Mouse (Mus musculus) hematopoietic multipotent progenitor cell, adult 10-12 weeks (in vitro differentiated cells): ENCODE measurements around the gene Rarres2. TPM values are rescaled to one million over a fixed set of nuclear protein-coding genes. Genes with fewer than 3 reads are reported as not detected.

ENCODE experiments used
- polyA plus RNA-seq: library from polyadenylated mRNA; stranded (reverse); fragments of >175 nt; gene quantifications from 2 replicates; pipeline ENCODE4 v1.2.3, GENCODE M21; 2012; ENCODE audit warnings: low replicate concordance

Gene Rarres2
- 0.35 TPM in 1 of 2 replicates, not detected in the other for polyA plus RNA-seq

DNA sequence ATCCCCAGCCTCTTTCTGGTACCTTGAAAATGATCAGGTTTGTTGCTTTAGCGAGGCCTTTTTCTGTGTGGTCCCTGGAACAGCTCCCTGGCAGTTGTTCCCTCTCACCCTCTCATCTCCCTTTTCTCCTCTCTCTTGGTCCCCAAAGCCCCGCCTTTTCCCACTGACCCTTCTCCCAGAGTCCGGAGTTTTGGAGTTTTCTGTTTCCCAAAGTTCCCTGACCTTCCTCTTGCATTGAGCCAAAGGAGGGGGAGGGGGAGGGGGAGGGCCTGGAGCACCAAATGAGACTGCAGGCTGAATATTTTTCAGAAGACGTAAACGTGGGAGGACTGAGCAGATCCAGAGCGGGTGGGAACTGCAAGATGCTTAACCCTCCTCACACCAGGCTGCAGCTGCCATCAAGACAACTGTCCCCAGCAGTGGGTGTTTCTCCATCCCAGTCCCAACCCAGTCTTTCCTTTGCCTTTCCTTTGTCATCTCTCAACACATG is at the start of gene Rarres2:
Gene Rarres2, minus strand, starts transcription at position 218 of the 490 bp plus-strand sequence.

DNA sequence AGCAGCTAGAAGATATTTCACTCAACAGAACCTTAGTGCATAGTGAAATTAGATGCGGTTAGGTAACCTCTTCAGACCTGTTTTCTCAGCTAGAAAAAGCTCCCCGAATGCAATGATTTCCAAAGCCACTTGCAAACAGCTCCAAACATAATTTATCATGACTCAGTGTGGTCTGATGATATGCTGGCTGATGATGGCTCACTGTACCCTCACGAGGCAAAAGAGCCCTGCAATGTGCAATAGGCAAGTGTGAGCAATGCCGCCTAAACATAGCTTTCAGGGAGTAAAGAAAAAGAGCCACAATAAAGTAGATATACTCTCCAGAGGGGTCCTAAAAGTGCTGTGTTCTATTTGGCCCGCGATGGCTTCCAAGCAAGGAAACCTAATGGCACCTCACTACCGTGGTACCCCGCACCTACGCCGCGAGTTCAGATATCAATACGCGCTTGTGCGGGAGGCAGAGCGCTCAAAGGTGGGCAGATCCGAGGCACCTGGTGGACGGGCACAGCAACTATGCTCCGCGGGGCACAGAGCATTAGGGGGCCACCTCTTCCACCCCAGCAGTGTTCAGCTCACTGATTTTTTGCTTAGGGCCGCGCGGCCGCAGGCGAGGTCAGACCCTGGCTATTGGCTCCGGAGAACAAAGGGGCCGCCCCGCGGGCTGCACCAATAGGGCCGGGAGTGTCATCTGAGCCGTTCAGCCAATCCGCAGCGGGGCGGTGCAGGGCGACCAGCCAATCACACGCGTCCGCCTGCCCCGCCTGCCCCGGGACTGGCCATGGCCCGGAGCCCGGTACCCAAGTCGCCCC is 28.9 kb upstream of the Rarres2 start, which contains the start of gene Zfp775:
Gene Zfp775, plus strand, starts transcription at position 793 of the 809 bp plus-strand sequence.

DNA sequence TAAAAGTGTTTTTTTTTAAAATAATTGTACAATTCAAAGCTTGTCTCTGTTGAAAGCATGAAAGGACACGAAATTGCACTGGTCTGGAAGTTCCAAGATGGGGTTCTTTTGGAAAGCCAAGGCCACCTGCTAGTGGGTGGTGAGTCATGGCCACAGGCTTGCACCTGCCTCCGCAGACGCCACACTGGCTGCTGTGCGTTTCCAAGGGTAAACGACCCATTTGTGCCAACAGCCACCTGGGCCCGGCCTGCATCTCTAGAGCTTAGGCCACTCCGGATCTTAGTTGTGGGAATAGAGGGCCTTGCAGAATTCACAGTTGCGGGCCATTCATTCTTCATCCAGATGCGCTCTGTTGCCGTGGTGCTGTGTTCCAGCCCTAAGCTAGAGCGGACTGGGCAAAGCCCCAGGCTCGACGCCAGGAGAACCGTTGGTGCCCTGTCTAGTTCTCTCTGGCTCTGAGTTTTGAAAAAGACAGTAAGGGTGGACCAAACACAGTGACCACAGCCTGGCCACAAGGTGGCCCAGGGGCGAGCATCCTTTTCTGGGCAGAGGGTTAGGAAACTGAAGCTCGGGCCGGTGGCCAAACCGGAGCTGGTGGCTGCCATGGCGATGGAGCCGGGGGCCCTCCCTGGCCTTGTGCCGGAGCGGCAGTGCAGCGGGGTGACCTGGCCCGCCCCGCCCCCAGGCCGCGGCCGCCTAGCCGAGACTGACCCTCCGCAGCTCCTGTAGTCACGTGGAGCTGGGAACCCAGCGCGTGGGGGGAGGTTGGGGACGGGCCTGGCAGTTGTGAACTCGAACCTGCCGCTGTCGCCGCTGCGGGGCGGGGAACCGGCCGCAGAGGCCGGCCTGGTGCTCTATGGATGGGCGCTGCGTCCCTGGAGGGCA is 20.8 kb upstream of the Rarres2 start, which contains the start of the genes Repin1 and Gm44965:
Gene Repin1, plus strand, starts transcription at position 726 of the 885 bp plus-strand sequence.
Gene Gm44965, plus strand, starts transcription at position 784 of the 885 bp plus-strand sequence.

DNA sequence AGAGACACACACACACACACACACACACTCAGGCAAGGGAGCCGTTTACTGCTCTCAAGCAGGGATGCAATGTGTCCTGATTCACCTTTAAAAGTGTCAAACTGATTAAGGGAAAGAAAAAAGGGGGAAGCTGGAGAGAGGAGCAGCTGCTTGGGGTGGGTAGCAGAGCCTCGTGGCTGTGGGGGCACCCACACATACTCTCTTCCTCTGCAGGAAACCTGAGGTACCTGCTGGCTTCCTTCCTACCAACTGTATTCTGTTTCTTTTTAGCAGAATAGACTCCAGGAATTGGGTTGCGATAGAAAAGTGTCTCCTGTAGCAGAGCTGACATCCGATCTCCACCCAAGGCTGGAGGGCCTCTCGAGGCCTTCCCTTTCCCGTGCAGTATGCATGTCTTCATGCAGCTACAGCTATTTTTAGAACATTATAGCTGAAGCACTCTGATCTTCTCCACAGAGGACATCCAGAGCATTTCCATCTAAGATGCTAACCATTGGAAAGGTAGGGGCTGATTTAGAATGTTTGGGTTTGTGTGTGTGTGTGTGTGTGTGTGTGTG is 16.7 kb upstream of the Rarres2 start, which contains the start of gene Gm45021:
Gene Gm45021, plus strand, starts transcription at position 417 of the 557 bp plus-strand sequence.

DNA sequence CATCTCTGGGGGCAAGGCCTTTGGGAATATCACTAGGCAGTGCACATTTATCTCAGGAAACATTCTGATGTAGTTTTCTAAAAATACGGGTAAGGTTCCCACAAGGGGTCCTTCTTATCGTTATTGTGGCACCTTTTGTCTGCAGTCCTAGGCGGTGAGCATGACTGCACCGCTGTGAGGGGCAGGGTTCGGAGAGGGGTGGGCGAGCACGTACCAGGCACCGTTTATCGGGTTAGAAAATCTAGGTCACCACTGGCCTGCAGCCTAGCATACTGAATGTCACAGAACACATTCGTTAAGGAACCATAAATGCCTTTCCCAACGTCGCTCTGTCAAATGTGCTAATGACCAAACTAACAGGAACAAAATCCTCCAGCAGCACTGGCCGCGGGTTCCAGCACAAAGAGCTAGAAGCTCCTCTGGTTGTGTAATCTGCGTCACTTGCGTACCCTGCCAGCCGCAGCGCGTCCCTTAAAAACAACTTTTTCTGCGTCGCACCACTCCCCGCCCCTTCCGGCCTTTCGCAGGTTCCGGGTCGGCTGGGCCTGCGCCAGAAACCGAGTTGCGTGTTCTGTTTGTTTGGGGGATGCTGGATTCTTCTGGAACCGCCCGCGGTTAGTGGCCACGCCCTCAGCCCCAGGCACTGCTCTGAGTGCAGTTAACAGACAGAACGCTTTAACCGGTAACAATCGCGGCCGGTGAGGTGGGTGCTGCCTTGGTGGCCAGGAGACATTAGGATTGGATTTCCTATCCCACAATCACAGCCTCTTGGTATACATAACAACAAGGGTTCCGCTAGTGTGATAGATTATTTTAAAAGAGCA is 18.1 kb downstream of the Rarres2 start, which contains the start of gene Lrrc61:
Gene Lrrc61, plus strand, starts transcription at position 517 of the 824 bp plus-strand sequence.

GRCm38 (mm10) chr6:48537105-48537954 is 35.3 kb downstream of the Rarres2 start, which contains the start of gene Atp6v0e2:
Gene Atp6v0e2 (plus strand): TSS chr6:48537615.

Other genes with a start within 250 kb of the Rarres2 start
- gene Krba1, start 177.2 kb downstream of the Rarres2 start, polyA plus RNA-seq, result 16.8 and 36.8 TPM in 2 replicates
- 25.2 and 31.2 TPM in 2 replicates for gene Zfp467, start 127.0 kb downstream of the Rarres2 start, polyA plus RNA-seq
- 1.2 and 2.9 TPM in 2 replicates for gene Sspo, start 124.6 kb downstream of the Rarres2 start, polyA plus RNA-seq
- gene Atp6v0e2, start 35.2 kb downstream of the Rarres2 start, polyA plus RNA-seq, result 0.94 and 5.5 TPM in 2 replicates
- gene Lrrc61, start 18.0 kb downstream of the Rarres2 start, polyA plus RNA-seq, result 55.0 and 57.4 TPM in 2 replicates
- gene Gm45021, start 16.8 kb upstream of the Rarres2 start, polyA plus RNA-seq, result not detected in 2 replicates
- gene Repin1, start 21.1 kb upstream of the Rarres2 start, polyA plus RNA-seq, result 21.7 and 39.5 TPM in 2 replicates
- gene Gm44965, start 21.2 kb upstream of the Rarres2 start, polyA plus RNA-seq, result not detected in 2 replicates
- gene Zfp775, start 29.3 kb upstream of the Rarres2 start, polyA plus RNA-seq, result 2.9 and 3.6 TPM in 2 replicates
- gene AI854703, start 54.0 kb upstream of the Rarres2 start, polyA plus RNA-seq, result 0.58 and 1.2 TPM in 2 replicates
- gene Gimap8, start 74.4 kb upstream of the Rarres2 start, polyA plus RNA-seq, result 40.6 and 47.5 TPM in 2 replicates
- 2.5 and 8.7 TPM in 2 replicates for gene Gimap9, start 103.3 kb upstream of the Rarres2 start, polyA plus RNA-seq
- 16.1 and 52.6 TPM in 2 replicates for gene Gimap4, start 111.8 kb upstream of the Rarres2 start, polyA plus RNA-seq
- gene Gimap6, start 135.4 kb upstream of the Rarres2 start, polyA plus RNA-seq, result 50.6 and 78.7 TPM in 2 replicates
- gene Gm28053, start 145.8 kb upstream of the Rarres2 start, polyA plus RNA-seq, result 0.58 and 1.8 TPM in 2 replicates
- 8.8 and 14.1 TPM in 2 replicates for gene Gimap7, start 145.8 kb upstream of the Rarres2 start, polyA plus RNA-seq
- 154 and 203 TPM in 2 replicates for gene Gimap1, start 166.3 kb upstream of the Rarres2 start, polyA plus RNA-seq
- gene Gimap5, start 173.4 kb upstream of the Rarres2 start, polyA plus RNA-seq, result 71.0 and 148 TPM in 2 replicates
- 218 and 606 TPM in 2 replicates for gene Gimap3, start 198.1 kb upstream of the Rarres2 start, polyA plus RNA-seq